In genomic region chr9:8074345-8074744, GRCm38 (mm10) we compare ENCODE assay signal across 8 mouse cellular contexts. TPM values are rescaled to one million over a fixed set of nuclear protein-coding genes. Genes with fewer than 3 reads are reported as not detected.
DNase-seq lines count a peak whose midpoint lies in the region.

No protein-coding gene starts in this region.

- DNase-seq in gastrocnemius, adult 18-20 months (ENCODE audit: low spot score): peak; percentile 5
- DNase-seq in gastrocnemius, postnatal 10 days: no peak
- peak; percentile 34 to 36 for DNase-seq in right cerebral cortex, adult 2 months (ENCODE audit: low spot score in 2 of 2)
- DNase-seq in right cerebral cortex, postnatal 36 days (ENCODE audit: low spot score in 2 of 2): no peak
- peak; percentile 18 for DNase-seq in embryo, embryonic 11 days
- DNase-seq in kidney, postnatal 36 days: peak; percentile 50 to 57
- no peak for DNase-seq in spleen, adult 18-20 months
- DNase-seq in spleen, postnatal 10 days (ENCODE audit: low spot score in 2 of 2): no peak

RNA-seq across cellular contexts. Expression of gene Cfap300, which starts 31.7 kb away (rescaled TPM):
- under 1 TPM; 0.50 to 0.64 TPM for total RNA-seq in gastrocnemius, adult 18-20 months (2021)
- 1 to 10 TPM; 1.2 to 2.0 TPM for total RNA-seq in gastrocnemius, postnatal 10 days (2021)

RNA-seq across cellular contexts. Expression of gene Cep126, which starts 59.7 kb away (rescaled TPM):
- total RNA-seq in gastrocnemius, adult 18-20 months (2021): 1 to 10 TPM in 1 of 2 experiments, under 1 TPM in 1; 0.71 to 1.1 TPM
- total RNA-seq in gastrocnemius, postnatal 10 days (2021): 1 to 10 TPM; 1.2 to 1.3 TPM

Comparison
In these comparisons a context has a peak if more than half of its experiments do, and no peak if none do; other contexts are left out.
1. DNase-seq: peak in gastrocnemius, adult 18-20 months (single experiment), right cerebral cortex, adult 2 months (2 of 2), embryo, embryonic 11 days (single experiment) and kidney, postnatal 36 days (2 of 2); none in gastrocnemius, postnatal 10 days (single experiment), right cerebral cortex, postnatal 36 days (0 of 2), spleen, adult 18-20 months (0 of 2) and spleen, postnatal 10 days (0 of 2).